Mouse (Mus musculus): Measurements from ENCODE around the gene Tcam1. TPM values are rescaled to one million over a fixed set of nuclear protein-coding genes. Genes with fewer than 3 reads are reported as not detected.

Tcam1 gene
- polyA plus RNA-seq, 1 experiment from 2014 or later = 0.07 TPM

- 36% methylated on average over 5 of the region's 5 CpGs for WGBS
- no peaks in the 10 kb centered on the region for H3K9me3 ChIP-seq (ENCODE audit: low read length)
- H3K9ac ChIP-seq (replicated peaks; ENCODE audit: low read depth) = no peak overlapping the region
- no peaks in the 10 kb centered on the region for H3K4me1 ChIP-seq (ENCODE audit: insufficient read depth, low read depth, low read length)
- no peak for ATAC-seq
- peak; percentile 16 for DNase-seq (ENCODE audit: low spot score)
- H3K4me2 ChIP-seq (replicated peaks; ENCODE audit: low read depth, low read length) = no peak overlapping the region
- H3K27me3 ChIP-seq (replicated peaks; ENCODE audit: insufficient read depth, low read length) = no peaks in the 10 kb centered on the region
- H3K36me3 ChIP-seq (ENCODE audit: insufficient read depth, low read length) = no peaks in the 10 kb centered on the region
- no peak for TF ChIP-seq EP300 (IDR thresholded peaks at IDR 0.05)
- no peak for TF ChIP-seq CTCF (IDR thresholded peaks at IDR 0.05)
- no peak overlapping the region for H3K4me3 ChIP-seq (ENCODE audit: low read depth, low read length)
- no peak overlapping the region for H3K27ac ChIP-seq (ENCODE audit: low read length)
These were observed 31.0 kb downstream of the Tcam1 start for GRCm38 (mm10) chr11:106307432-106307831.

DNA sequence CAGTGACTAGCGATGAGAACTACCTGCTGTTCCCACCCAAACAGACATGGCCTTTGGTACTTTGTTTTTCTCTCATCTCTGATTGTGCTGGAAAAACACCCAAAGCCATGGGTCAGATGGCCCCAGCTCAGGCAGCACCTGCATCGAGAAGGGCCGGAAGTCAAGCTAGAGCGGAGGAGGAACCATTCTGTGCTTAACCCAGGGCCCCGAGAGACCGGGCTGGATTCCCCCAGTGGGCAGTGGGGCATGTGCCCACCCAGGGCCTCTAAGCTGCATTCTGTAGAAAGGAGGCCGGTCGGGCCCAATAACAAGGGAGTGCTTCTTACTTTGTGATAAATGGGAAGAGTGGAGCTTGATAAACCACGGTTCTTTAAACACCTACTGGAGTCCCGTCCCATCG, 31.7 kb downstream of the Tcam1 start:
- 81% methylated on average over 11 of the region's 11 CpGs for WGBS
- ATAC-seq (no peak), DNase-seq (ENCODE audit: low spot score) (no peak)
- H3K4me2 ChIP-seq (replicated peaks; ENCODE audit: low read depth, low read length) = no peak overlapping the region
- H3K36me3 ChIP-seq (ENCODE audit: insufficient read depth, low read length) = no peaks in the 10 kb centered on the region
- no peak overlapping the region for H3K4me3 ChIP-seq (ENCODE audit: low read depth, low read length)
- H3K27ac ChIP-seq (ENCODE audit: low read length) = no peak overlapping the region
- no peak for TF ChIP-seq CTCF (IDR thresholded peaks at IDR 0.05)
- no peak for TF ChIP-seq EP300 (IDR thresholded peaks at IDR 0.05)
- H3K9me3 ChIP-seq (ENCODE audit: low read length) = no peaks in the 10 kb centered on the region
- H3K4me1 ChIP-seq (ENCODE audit: insufficient read depth, low read depth, low read length) = peaks cover 1% of the 10 kb centered on the region; the same call in 1 of the 2 replicates
- H3K9ac ChIP-seq (replicated peaks; ENCODE audit: low read depth) = no peak overlapping the region
- no peaks in the 10 kb centered on the region for H3K27me3 ChIP-seq (replicated peaks; ENCODE audit: insufficient read depth, low read length)

GRCm38 (mm10) chr11:106310123-106310522, 33.7 kb downstream of the Tcam1 start:
- Histone ChIP-seq H3K4me2 (replicated peaks; ENCODE audit: low read depth, low read length) (no peak overlapping the region), H3K9me3 (ENCODE audit: low read length) (no peaks in the 10 kb centered on the region), H3K4me3 (ENCODE audit: low read depth, low read length) (no peak overlapping the region), H3K9ac (replicated peaks; ENCODE audit: low read depth) (no peak overlapping the region), H3K4me1 (ENCODE audit: insufficient read depth, low read depth, low read length) (peaks cover 6% of the 10 kb centered on the region; the same call in 1 of the 2 replicates), H3K36me3 (ENCODE audit: insufficient read depth, low read length) (no peaks in the 10 kb centered on the region), H3K27ac (ENCODE audit: low read length) (no peak overlapping the region), H3K27me3 (replicated peaks; ENCODE audit: insufficient read depth, low read length) (no peaks in the 10 kb centered on the region)
- no peak for ATAC-seq
- no peak for TF ChIP-seq CTCF (IDR thresholded peaks at IDR 0.05)
- no peak for TF ChIP-seq EP300 (IDR thresholded peaks at IDR 0.05)
- 71% methylated on average over 4 of the region's 5 CpGs for WGBS
- no peak for DNase-seq (ENCODE audit: low spot score)

DNA sequence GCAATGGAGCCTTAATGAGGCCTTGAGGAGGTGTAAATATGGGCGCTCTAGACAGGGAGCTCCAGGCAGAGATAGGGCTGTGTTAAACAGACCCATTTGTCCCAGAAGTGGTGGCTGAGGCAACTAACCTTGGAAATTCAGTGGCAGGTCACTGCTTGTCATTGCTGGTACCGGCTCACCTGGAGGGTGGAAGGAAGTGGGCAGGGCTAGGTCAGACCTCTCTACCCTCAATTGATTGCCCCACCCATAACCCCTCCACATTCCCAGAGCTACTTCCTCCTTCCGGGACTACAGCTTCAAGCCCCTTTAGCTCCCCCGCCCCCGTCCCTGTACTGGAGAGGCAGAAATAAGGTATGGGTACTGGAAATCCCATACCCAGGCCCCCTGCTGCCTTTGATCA, 37.1 kb downstream of the Tcam1 start:
- peak overlapping the region; percentile 30; the same call in 1 of the 2 replicates for H3K4me2 ChIP-seq (replicated peaks; ENCODE audit: low read depth, low read length)
- no peaks in the 10 kb centered on the region for H3K9me3 ChIP-seq (ENCODE audit: low read length)
- H3K9ac ChIP-seq (replicated peaks; ENCODE audit: low read depth) = peak overlapping the region; percentile 3; the same call in 1 of the 2 replicates
- peak overlapping the region; percentile 26; the same call in 1 of the 2 replicates for H3K27ac ChIP-seq (ENCODE audit: low read length)
- ATAC-seq (peak; percentile 93), DNase-seq (ENCODE audit: low spot score) (peak; percentile 79)
- H3K4me3 ChIP-seq (ENCODE audit: low read depth, low read length) = no peak overlapping the region
- TF ChIP-seq CTCF (IDR thresholded peaks at IDR 0.05) = no peak
- no peak for TF ChIP-seq EP300 (IDR thresholded peaks at IDR 0.05)
- no peaks in the 10 kb centered on the region for H3K27me3 ChIP-seq (replicated peaks; ENCODE audit: insufficient read depth, low read length)
- peaks cover 6% of the 10 kb centered on the region; the same call in 1 of the 2 replicates for H3K4me1 ChIP-seq (ENCODE audit: insufficient read depth, low read depth, low read length)
- WGBS = 42% methylated on average over 5 of the region's 5 CpGs
- no peaks in the 10 kb centered on the region for H3K36me3 ChIP-seq (ENCODE audit: insufficient read depth, low read length)

- H3K9ac ChIP-seq (replicated peaks; ENCODE audit: low read depth) = no peak within 1 kb of the TSS; the same call in 1 of the 2 replicates
- H3K36me3 ChIP-seq (ENCODE audit: insufficient read depth, low read length) = no peaks in the 10 kb centered on the region
- no peak for DNase-seq (ENCODE audit: low spot score)
- no peak for ATAC-seq
- no peak within 1 kb of the TSS for H3K4me3 ChIP-seq (ENCODE audit: low read depth, low read length)
- 58% methylated on average over 9 of the region's 9 CpGs for WGBS
- TF ChIP-seq CTCF (IDR thresholded peaks at IDR 0.05) (no peak), EP300 (IDR thresholded peaks at IDR 0.05) (no peak)
- H3K27ac ChIP-seq (ENCODE audit: low read length) = peak within 1 kb of the TSS; percentile 26; the same call in 1 of the 2 replicates
- peak within 1 kb of the TSS; percentile 22; the same call in 1 of the 2 replicates for H3K4me2 ChIP-seq (replicated peaks; ENCODE audit: low read depth, low read length)
- H3K27me3 ChIP-seq (replicated peaks; ENCODE audit: insufficient read depth, low read length) = no peaks in the 10 kb centered on the region
- H3K9me3 ChIP-seq (ENCODE audit: low read length) = no peaks in the 10 kb centered on the region
- peaks cover 11% of the 10 kb centered on the region; the same call in 1 of the 2 replicates for H3K4me1 ChIP-seq (ENCODE audit: insufficient read depth, low read depth, low read length)
These were observed 37.9 kb downstream of the Tcam1 start, which contains the start of gene Cd79b for GRCm38 (mm10) chr11:106314333-106314812. Gene Cd79b (minus strand): TSS chr11:106314762.

GRCm38 (mm10) chr11:106316416-106316815, 39.9 kb downstream of the Tcam1 start:
- Histone ChIP-seq H3K4me2 (replicated peaks; ENCODE audit: low read depth, low read length) (no peak overlapping the region), H3K36me3 (ENCODE audit: insufficient read depth, low read length) (no peaks in the 10 kb centered on the region), H3K27me3 (replicated peaks; ENCODE audit: insufficient read depth, low read length) (no peaks in the 10 kb centered on the region), H3K4me3 (ENCODE audit: low read depth, low read length) (no peak overlapping the region), H3K27ac (ENCODE audit: low read length) (no peak overlapping the region), H3K4me1 (ENCODE audit: insufficient read depth, low read depth, low read length) (peaks cover 11% of the 10 kb centered on the region; the same call in 1 of the 2 replicates), H3K9me3 (ENCODE audit: low read length) (no peaks in the 10 kb centered on the region), H3K9ac (replicated peaks; ENCODE audit: low read depth) (no peak overlapping the region)
- ATAC-seq = no peak
- no peak for DNase-seq (ENCODE audit: low spot score)
- WGBS = 68% methylated on average over 1 of the region's 1 CpGs
- TF ChIP-seq CTCF (IDR thresholded peaks at IDR 0.05) = no peak
